Mouse (Mus musculus) forebrain, embryonic 15.5 days (tissue): ENCODE data around the gene Olfr669. TPM values are rescaled to one million over a fixed set of nuclear protein-coding genes. Genes with fewer than 3 reads are reported as not detected.
"Not testable (repeated sequence)": the region's sequence is repeated elsewhere in the genome, so short reads cannot be mapped to it uniquely, and the experiment has no call there.

Experiments
- ATAC-seq: fragments of 200-750 bp; cut with Nextera tagmentation; replicated peaks from 2 replicates; pipeline ENCODE4 v1.8.0; 2017; ENCODE audit warnings: mild to moderate bottlenecking, moderate TSS enrichment, moderate library complexity
- H3K27ac ChIP-seq: fragments of 300-500 bp; sonication (generic); replicated peaks from 2 replicates; pipeline ENCODE4 v1.5.1; 2015; ENCODE audit warnings: mild to moderate bottlenecking, inconsistent platforms
- H3K27me3 ChIP-seq: fragments of 300-500 bp; sonication (generic); 2 replicates; pipeline ENCODE4 v1.6.1; 2015; ENCODE audit warnings: inconsistent platforms
- H3K36me3 ChIP-seq: fragments of 300-500 bp; sonication (generic); 2 replicates; pipeline ENCODE4 v1.6.1; 2015; ENCODE audit warnings: mild to moderate bottlenecking, inconsistent platforms
- H3K4me1 ChIP-seq: fragments of 300-500 bp; sonication (generic); 2 replicates; pipeline ENCODE4 v1.6.1; 2015; ENCODE audit warnings: inconsistent platforms
- H3K4me2 ChIP-seq: fragments of 300-500 bp; sonication (generic); replicated peaks from 2 replicates; pipeline ENCODE4 v1.6.1; 2015; ENCODE audit warnings: mild to moderate bottlenecking, inconsistent platforms
- H3K4me3 ChIP-seq: fragments of 300-500 bp; sonication (generic); 2 replicates; pipeline ENCODE4 v1.5.1; 2015; ENCODE audit warnings: mild to moderate bottlenecking, inconsistent platforms
- H3K9ac ChIP-seq: fragments of 300-500 bp; sonication (generic); replicated peaks from 2 replicates; pipeline ENCODE4 v1.6.1; 2015; ENCODE audit warnings: mild to moderate bottlenecking, inconsistent platforms
- H3K9me3 ChIP-seq: fragments of 300-500 bp; sonication (generic); 2 replicates; pipeline ENCODE4 v1.6.1; 2016; ENCODE audit warnings: inconsistent platforms
- WGBS: fragments of 180-500 bp; shearing (Covaris S2); methylation state at CpG from one replicate; pipeline ENCODE4 v1.1.7; 2015; ENCODE audit warnings: mixed read lengths; 5-methylcytosine and 5-hydroxymethylcytosine counted together
- polyA plus RNA-seq: library from polyadenylated mRNA; unstranded; fragments of >200 nt; fragmentation: Nextera tagmentation; extraction: Ambion mirVana; gene quantifications from 2 replicates; pipeline ENCODE4 v1.2.1, GENCODE M21; 2015

The Olfr669 gene
- not detected in 2 replicates for polyA plus RNA-seq

DNA sequence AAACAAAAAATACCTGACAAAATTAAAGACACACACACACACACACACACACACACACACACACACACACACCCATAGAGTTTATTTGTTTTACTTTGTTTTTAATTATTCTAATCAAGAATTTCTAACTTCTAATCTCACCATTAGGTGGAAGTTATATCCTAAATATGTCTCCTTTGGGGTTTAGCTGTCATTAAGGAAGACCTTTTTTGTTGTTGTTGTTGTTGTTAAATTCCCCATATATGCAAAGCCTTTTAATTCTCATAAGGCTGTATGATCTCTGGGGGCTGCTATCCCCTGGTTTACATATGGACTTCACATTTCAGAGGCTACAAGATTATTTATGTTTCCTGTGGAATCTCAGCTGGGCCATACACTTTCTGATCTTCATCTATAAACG, at the start of gene Olfr669:
Gene Olfr669, plus strand, starts transcription at position 301 of the 400 bp plus-strand sequence.
- H3K4me3 ChIP-seq: no peak within 1 kb of the TSS
- H3K36me3 ChIP-seq: no peaks in the 10 kb centered on the region
- H3K27ac ChIP-seq: no peak within 1 kb of the TSS
- 94% methylated on average over 1 of the region's 1 CpGs for WGBS
- ATAC-seq: no peak
- no peak within 1 kb of the TSS for H3K4me2 ChIP-seq
- no peak within 1 kb of the TSS for H3K9ac ChIP-seq
- H3K4me1 ChIP-seq: no peaks in the 10 kb centered on the region
- H3K27me3 ChIP-seq: no peaks in the 10 kb centered on the region
- no peaks in the 10 kb centered on the region for H3K9me3 ChIP-seq

DNA sequence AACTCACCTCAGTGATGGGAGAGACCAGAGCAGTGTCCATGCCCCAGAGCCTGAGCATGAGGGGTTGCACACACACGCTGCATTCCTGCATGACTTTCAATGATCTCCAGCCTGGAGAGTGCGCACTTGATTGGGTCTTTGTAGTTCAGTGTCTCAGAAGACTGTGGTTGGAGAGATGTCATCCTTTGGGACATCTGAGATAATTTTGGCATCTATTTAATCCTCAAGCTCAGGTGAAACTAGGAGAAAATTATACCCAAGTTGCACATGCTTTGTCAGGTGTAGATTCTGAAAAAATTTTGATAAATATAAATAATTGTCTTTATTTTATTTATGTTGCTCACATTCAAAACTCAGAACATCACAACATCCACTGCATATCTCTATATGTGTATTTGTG, 38.2 kb upstream of the Olfr669 start, which contains the start of gene Olfr666:
Gene Olfr666, minus strand, starts transcription at position 101 of the 400 bp plus-strand sequence.
- Histone ChIP-seq H3K4me2 (no peak within 1 kb of the TSS), H3K4me3 (no peak within 1 kb of the TSS), H3K27ac (no peak within 1 kb of the TSS), H3K9ac (no peak within 1 kb of the TSS), H3K36me3 (no peaks in the 10 kb centered on the region), H3K27me3 (no peaks in the 10 kb centered on the region), H3K9me3 (no peaks in the 10 kb centered on the region), H3K4me1 (no peaks in the 10 kb centered on the region)
- 91% methylated on average over 2 of the region's 2 CpGs for WGBS
- no peak for ATAC-seq

DNA sequence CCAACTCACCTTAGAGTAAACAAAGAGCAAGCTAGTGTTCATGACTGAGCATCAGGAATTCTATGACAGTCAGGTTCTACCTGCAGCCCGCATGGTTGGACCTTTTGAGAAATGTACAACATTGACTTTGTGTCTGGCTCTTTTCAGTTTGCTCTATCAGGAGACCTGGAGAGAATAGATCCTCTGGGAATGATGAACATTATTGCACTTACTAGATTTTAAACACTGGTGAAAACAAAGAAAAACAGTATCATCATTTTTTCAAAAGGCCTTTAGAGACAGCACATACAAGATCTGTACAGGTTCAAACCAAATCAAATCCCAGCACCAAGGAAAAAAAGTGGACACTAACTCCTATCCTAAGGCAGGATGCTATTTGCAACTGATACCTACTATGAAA, 12.7 kb upstream of the Olfr669 start, which contains the start of gene Olfr667:
Gene Olfr667, minus strand, starts transcription at position 101 of the 400 bp plus-strand sequence.
- no peaks in the 10 kb centered on the region for H3K27me3 ChIP-seq
- H3K27ac ChIP-seq: no peak within 1 kb of the TSS
- H3K36me3 ChIP-seq: no peaks in the 10 kb centered on the region
- no peak within 1 kb of the TSS for H3K4me2 ChIP-seq
- no peak within 1 kb of the TSS for H3K4me3 ChIP-seq
- H3K9ac ChIP-seq: no peak within 1 kb of the TSS
- H3K4me1 ChIP-seq: no peaks in the 10 kb centered on the region
- 90% methylated on average over 1 of the region's 1 CpGs for WGBS
- no peak for ATAC-seq
- H3K9me3 ChIP-seq: no peaks in the 10 kb centered on the region

DNA sequence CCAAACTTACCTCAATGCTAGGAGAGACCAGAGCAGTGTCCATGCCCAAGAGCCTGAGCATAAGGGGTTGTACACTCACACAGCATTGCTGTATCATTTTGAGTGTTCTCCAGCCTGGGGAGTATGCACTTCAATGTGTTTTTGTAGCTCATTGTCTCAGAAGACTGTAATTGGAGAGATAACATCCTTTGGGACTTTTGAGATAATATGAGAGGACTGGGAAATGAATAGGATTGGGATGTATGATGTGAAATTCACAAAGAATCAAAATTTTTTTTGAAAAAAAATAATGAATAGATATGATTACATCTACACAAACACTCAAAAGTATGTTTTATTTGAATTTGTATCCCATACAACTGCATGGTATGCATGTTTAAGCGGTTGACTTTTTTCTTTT, 6.1 kb upstream of the Olfr669 start, which contains the start of gene Olfr668:
Gene Olfr668, minus strand, starts transcription at position 101 of the 400 bp plus-strand sequence.
- Histone ChIP-seq H3K27ac (no peak within 1 kb of the TSS), H3K4me1 (no peaks in the 10 kb centered on the region), H3K9ac (no peak within 1 kb of the TSS), H3K4me2 (no peak within 1 kb of the TSS), H3K27me3 (no peaks in the 10 kb centered on the region), H3K9me3 (no peaks in the 10 kb centered on the region), H3K4me3 (no peak within 1 kb of the TSS), H3K36me3 (no peaks in the 10 kb centered on the region)
- WGBS: 80% methylated on average over 1 of the region's 1 CpGs
- ATAC-seq: no peak

DNA sequence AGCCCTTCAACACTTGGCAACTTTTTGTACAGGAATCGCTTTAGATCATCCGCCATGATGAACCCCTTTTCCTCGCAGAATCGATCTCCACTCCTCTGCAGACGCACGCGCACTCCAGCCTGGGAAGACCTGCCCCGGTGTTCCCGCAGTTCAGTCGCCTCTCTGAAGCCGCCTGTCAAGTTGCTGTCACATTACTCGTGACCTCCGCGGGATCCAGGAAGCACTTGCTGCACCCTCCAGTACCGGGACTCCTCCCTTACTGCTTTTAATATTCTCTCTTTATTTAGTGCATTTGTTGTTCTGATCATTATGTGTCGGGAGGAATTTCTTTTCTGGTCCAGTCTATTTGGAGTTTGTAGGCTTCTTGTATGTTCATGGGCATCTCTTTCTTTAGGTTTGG, 16.2 kb downstream of the Olfr669 start:
- not testable (repeated sequence) for H3K36me3 ChIP-seq, H3K4me3 ChIP-seq, H3K4me2 ChIP-seq, H3K27ac ChIP-seq, H3K4me1 ChIP-seq, H3K9me3 ChIP-seq, H3K9ac ChIP-seq, H3K27me3 ChIP-seq, ATAC-seq
- WGBS: 96% methylated on average over 16 of the region's 16 CpGs

DNA sequence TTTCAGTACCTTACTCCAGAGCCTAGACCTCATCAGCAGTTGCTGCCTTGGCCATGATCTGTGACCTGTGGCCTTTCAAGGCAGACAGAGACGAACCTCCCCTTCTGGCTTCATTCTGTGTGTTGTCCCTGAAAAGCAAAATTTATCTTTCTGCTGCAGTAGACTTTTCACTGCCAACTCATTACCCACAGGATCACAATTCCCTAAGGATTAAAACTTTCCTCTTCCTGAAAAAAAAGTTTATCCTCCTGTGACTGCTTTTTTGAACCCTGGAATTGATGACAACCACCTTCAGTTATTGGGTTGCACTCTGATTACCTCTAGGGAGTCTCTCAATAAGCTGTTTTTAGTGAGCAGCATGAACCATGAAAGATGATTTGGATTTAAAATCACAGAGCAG, 28.5 kb downstream of the Olfr669 start, which contains the start of gene Olfr670:
Gene Olfr670, minus strand, starts transcription at position 101 of the 400 bp plus-strand sequence.
- Histone ChIP-seq H3K9me3 (no peaks in the 10 kb centered on the region), H3K4me3 (no peak within 1 kb of the TSS), H3K4me2 (no peak within 1 kb of the TSS), H3K9ac (no peak within 1 kb of the TSS), H3K4me1 (no peaks in the 10 kb centered on the region), H3K27me3 (no peaks in the 10 kb centered on the region), H3K36me3 (no peaks in the 10 kb centered on the region), H3K27ac (no peak within 1 kb of the TSS)
- 62% methylated on average over 1 of the region's 1 CpGs for WGBS
- no peak for ATAC-seq

DNA sequence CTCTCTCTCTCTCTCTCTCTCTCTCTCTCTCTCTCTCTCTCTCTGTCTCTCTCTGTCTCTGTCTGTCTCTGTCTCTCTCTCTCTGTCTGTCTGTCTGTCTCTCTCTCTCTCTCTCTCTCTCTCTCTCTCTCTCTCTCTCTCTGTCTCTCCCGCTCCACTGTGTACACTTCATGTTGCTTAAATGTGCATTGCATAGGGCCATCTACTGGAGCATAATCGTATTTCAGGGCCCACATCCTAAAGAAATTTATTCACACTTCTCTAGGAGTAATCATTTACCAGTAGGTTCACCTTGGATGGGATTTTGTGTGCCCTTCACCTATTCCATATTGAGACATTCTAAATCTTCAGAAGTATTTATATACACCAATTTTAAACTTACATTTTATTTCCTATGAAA, 38.5 kb downstream of the Olfr669 start:
- H3K27ac ChIP-seq, H3K36me3 ChIP-seq, H3K27me3 ChIP-seq, ATAC-seq, H3K9me3 ChIP-seq, H3K9ac ChIP-seq, H3K4me3 ChIP-seq, H3K4me1 ChIP-seq, H3K4me2 ChIP-seq: not testable (repeated sequence)
- WGBS: 79% methylated on average over 2 of the region's 2 CpGs

DNA sequence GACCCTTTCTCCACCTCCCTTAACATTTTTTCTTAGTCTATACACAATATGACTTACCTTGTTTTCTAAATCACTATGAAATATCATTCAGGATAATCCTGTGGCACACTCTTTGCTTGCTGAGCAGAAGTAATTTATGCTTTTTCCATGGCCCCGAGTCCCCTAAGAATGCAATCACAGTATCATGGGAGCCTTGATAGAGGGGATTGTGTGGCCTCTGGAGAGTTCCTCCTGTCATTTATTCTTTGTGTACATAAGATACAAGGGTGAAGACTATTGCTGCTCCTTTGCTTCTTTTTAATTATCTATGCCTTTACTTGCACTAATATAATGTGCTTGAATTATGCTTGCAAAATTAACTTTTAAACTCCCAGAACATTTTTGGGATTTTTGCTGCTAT, 45.0 kb downstream of the Olfr669 start, which contains the start of gene Olfr671:
Gene Olfr671, minus strand, starts transcription at position 101 of the 400 bp plus-strand sequence.
- Histone ChIP-seq H3K36me3 (no peaks in the 10 kb centered on the region), H3K27me3 (no peaks in the 10 kb centered on the region), H3K4me2 (no peak within 1 kb of the TSS), H3K4me3 (no peak within 1 kb of the TSS), H3K4me1 (no peaks in the 10 kb centered on the region), H3K9me3 (no peaks in the 10 kb centered on the region), H3K27ac (no peak within 1 kb of the TSS), H3K9ac (no peak within 1 kb of the TSS)
- no peak for ATAC-seq
- WGBS: 81% methylated on average over 1 of the region's 1 CpGs

Other genes with a start within 250 kb of the Olfr669 start
- not detected in 2 replicates for gene Olfr661, start 247.7 kb upstream of the Olfr669 start, polyA plus RNA-seq
- gene Usp17le, start 156.8 kb upstream of the Olfr669 start, polyA plus RNA-seq: not detected in 2 replicates
- not detected in 2 replicates for gene Usp17lb, start 91.6 kb upstream of the Olfr669 start, polyA plus RNA-seq
- not detected in 2 replicates for gene Usp17la, start 77.2 kb upstream of the Olfr669 start, polyA plus RNA-seq
- gene Olfr665, start 56.2 kb upstream of the Olfr669 start, polyA plus RNA-seq: not detected in 2 replicates
- not detected in 2 replicates for gene Olfr666, start 38.3 kb upstream of the Olfr669 start, polyA plus RNA-seq
- gene Olfr667, start 12.8 kb upstream of the Olfr669 start, polyA plus RNA-seq: not detected in 2 replicates
- gene Olfr668, start 6.2 kb upstream of the Olfr669 start, polyA plus RNA-seq: not detected in 2 replicates
- gene Olfr670, start 28.4 kb downstream of the Olfr669 start, polyA plus RNA-seq: not detected in 2 replicates
- gene Olfr671, start 44.9 kb downstream of the Olfr669 start, polyA plus RNA-seq: not detected in 2 replicates
- gene Olfr672, start 67.8 kb downstream of the Olfr669 start, polyA plus RNA-seq: not detected in 2 replicates
- gene Olfr675, start 94.2 kb downstream of the Olfr669 start, polyA plus RNA-seq: not detected in 2 replicates
- gene Olfr676, start 98.5 kb downstream of the Olfr669 start, polyA plus RNA-seq: not detected in 2 replicates
- not detected in 2 replicates for gene Olfr677, start 117.1 kb downstream of the Olfr669 start, polyA plus RNA-seq
- gene Olfr678, start 130.2 kb downstream of the Olfr669 start, polyA plus RNA-seq: not detected in 2 replicates
- gene Olfr679, start 147.0 kb downstream of the Olfr669 start, polyA plus RNA-seq: not detected in 2 replicates
- not detected in 2 replicates for gene Olfr680-ps1, start 158.6 kb downstream of the Olfr669 start, polyA plus RNA-seq
- not detected in 2 replicates for gene Olfr681, start 182.6 kb downstream of the Olfr669 start, polyA plus RNA-seq
- not detected in 2 replicates for gene Olfr683, start 212.8 kb downstream of the Olfr669 start, polyA plus RNA-seq
- not detected in 2 replicates for gene Olfr684, start 229.4 kb downstream of the Olfr669 start, polyA plus RNA-seq